Mouse (Mus musculus): ENCODE data around the gene Tnfrsf9. TPM values are rescaled to one million over a fixed set of nuclear protein-coding genes. Genes with fewer than 3 reads are reported as not detected.

Tnfrsf9 gene
- polyA plus RNA-seq, 1 experiment = 0.57 TPM

GRCm38 (mm10) chr4:150990148-150990547 lies 75.8 kb downstream of the Tnfrsf9 start:
- no peak for DNase-seq (ENCODE audit: low read depth)

Other genes with a start within 250 kb of the Tnfrsf9 start
- gene Errfi1, start 60.6 kb upstream of the Tnfrsf9 start, polyA plus RNA-seq (2012; rRNA removed) = 47.6 and 57.5 TPM in 2 replicates
- gene Park7, start 125 bp upstream of the Tnfrsf9 start, polyA plus RNA-seq (2012; rRNA removed) = 170 and 190 TPM in 2 replicates
- gene Uts2, start 82.5 kb downstream of the Tnfrsf9 start, polyA plus RNA-seq (2012; rRNA removed) = not detected in 2 replicates
- 19.5 and 25.5 TPM in 2 replicates for gene Per3, start 130.1 kb downstream of the Tnfrsf9 start, polyA plus RNA-seq (2012; rRNA removed)
- gene Vamp3, start 143.4 kb downstream of the Tnfrsf9 start, polyA plus RNA-seq (2012; rRNA removed) = 48.3 and 62.1 TPM in 2 replicates
- gene Gm13090, start 175.0 kb downstream of the Tnfrsf9 start, polyA plus RNA-seq (2012; rRNA removed) = not detected in 2 replicates

Data from gonadal fat pad, adult 2 months (tissue).